Mouse (Mus musculus): ENCODE measurements around the gene Atg101.

GRCm38 (mm10) chr15:101244012-101244411 lies 40.1 kb upstream of the Atg101 start:
- no peak for TF ChIP-seq CTCF (IDR thresholded peaks at IDR 0.05 in 2 of 3, conservative IDR thresholded peaks at IDR 0.05 in 1 of 3; ENCODE audit: control insufficient read depth in 1 of 3, insufficient read depth in 1 of 3, low read depth in 2 of 3, low read length in 3 of 3, poor library complexity in 1 of 3, severe bottlenecking in 1 of 3)
- TF ChIP-seq POLR2A (IDR thresholded peaks at IDR 0.05; ENCODE audit: control insufficient read depth in 1 of 2, insufficient read depth in 1 of 2, low read depth in 1 of 2, low read length in 2 of 2, poor library complexity in 1 of 2), result no peak
- no peak for TF ChIP-seq ZC3H11A (IDR thresholded peaks at IDR 0.05; ENCODE audit: low read depth, low read length)
- TF ChIP-seq EP300 (IDR thresholded peaks at IDR 0.05; ENCODE audit: low read depth in 1 of 2, low read length in 2 of 2), result no peak
- TF ChIP-seq USF1 (IDR thresholded peaks at IDR 0.05; ENCODE audit: low read depth, low read length), result no peak

Data from MEL (cell line).